Mouse (Mus musculus) lung, adult 2 months (tissue): ENCODE data around the gene Pm20d2.

Experiments
- CTCF ChIP-seq: fragments of 200-500 bp; IDR thresholded peaks from 2 replicates; pipeline ENCODE4 v1.5.1; 2011; ENCODE audit warnings: mild to moderate bottlenecking, low read length, control low read depth; ENCODE audit not compliant: insufficient read depth
- POLR2A ChIP-seq: fragments of 200-500 bp; IDR thresholded peaks from 2 replicates; pipeline ENCODE4 v1.6.1; 2011; ENCODE audit warnings: low read depth, mild to moderate bottlenecking, control low read depth, low read length, borderline replicate concordance; ENCODE audit errors: extremely low read depth

- TF ChIP-seq CTCF (peak; percentile 17; the same call in 1 of the 2 replicates), POLR2A (no peak)
Measured at GRCm38 (mm10) chr4:33147825-33148224, 41.7 kb downstream of the Pm20d2 start.
